Mouse (Mus musculus) hematopoietic stem cell, adult 5-6 weeks (primary cell): ENCODE results near the gene Mphosph8. TPM values are rescaled to one million over a fixed set of nuclear protein-coding genes. Genes with fewer than 3 reads are reported as not detected.

Experiments used
- total RNA-seq: library from RNA; stranded (forward); fragments of 172-1452, 232-1000 nt; gene quantifications from 2 replicates; pipeline ENCODE4 v1.2.3, GENCODE M21; 2017

Mphosph8 gene
- total RNA-seq, 1 experiment from 2014 or later = 34.6 TPM

Other genes starting within 250 kb of the Mphosph8 start
- 30.7 and 38.0 TPM in 2 replicates for gene Cenpj, start 92.8 kb upstream of the Mphosph8 start, total RNA-seq
- gene Parp4, start 92.6 kb upstream of the Mphosph8 start, total RNA-seq = 10.6 and 24.4 TPM in 2 replicates
- 143 TPM in 2 replicates for gene Pspc1, start 110.1 kb downstream of the Mphosph8 start, total RNA-seq
- gene Zmym5, start 143.5 kb downstream of the Mphosph8 start, total RNA-seq = 33.0 and 35.3 TPM in 2 replicates
- 44.2 and 64.1 TPM in 2 replicates for gene Zmym2, start 218.4 kb downstream of the Mphosph8 start, total RNA-seq